Mouse (Mus musculus) liver, embryonic 14.5 days (tissue): ENCODE measurements at regions not wholly inside any gene's neighbourhood (a gene's known extent, or its start where the extent isn't known, plus 50 kb on each side); places are given as distances from the start of the nearest gene placed in this dataset.

Experiments
- ATAC-seq: fragments of 200-750 bp; cut with Nextera tagmentation; 2 replicates; pipeline ENCODE4 v1.8.0; 2017; ENCODE audit warnings: moderate number of reproducible peaks, mild to moderate bottlenecking, moderate library complexity; ENCODE audit not compliant: insufficient read depth
- DNase-seq, 3 experiments: peaks; one replicate each; pipeline ENCODE4 v3.0.0-alpha.2; 2012 to 2013; ENCODE audit warnings: low read depth in 3 of 3, low spot score in 3 of 3
- H3K27ac ChIP-seq: fragments of 300-500 bp; sonication (generic); 2 replicates; pipeline ENCODE4 v1.5.1; 2014; ENCODE audit warnings: moderate library complexity, mild to moderate bottlenecking, control low read depth, inconsistent platforms
- H3K27me3 ChIP-seq: fragments of 300-500 bp; sonication (generic); 2 replicates; pipeline ENCODE4 v1.6.1; 2014; ENCODE audit warnings: mild to moderate bottlenecking, low read length, moderate library complexity; ENCODE audit not compliant: control insufficient read depth, insufficient read depth
- H3K36me3 ChIP-seq: fragments of 300-500 bp; sonication (generic); replicated peaks from 2 replicates; pipeline ENCODE4 v1.6.1; 2014; ENCODE audit warnings: low read depth; ENCODE audit not compliant: control insufficient read depth, insufficient read depth
- H3K4me1 ChIP-seq, 2 experiments: fragments of 200-500 bp in 1 of 2; fragments of 300-500 bp in 1 of 2; sonication (generic) in 1 of 2; replicated peaks; 2 replicates each; pipeline ENCODE4 v1.6.1; 2012 to 2014; ENCODE audit warnings: antibody characterized with exemption in 1 of 2, inconsistent platforms in 1 of 2, low read length in 1 of 2; ENCODE audit not compliant: control insufficient read depth in 2 of 2, insufficient read depth in 2 of 2
- H3K4me2 ChIP-seq: fragments of 300-500 bp; sonication (generic); 2 replicates; pipeline ENCODE4 v1.6.1; 2014; ENCODE audit warnings: low read depth, mild to moderate bottlenecking, control low read depth, moderate library complexity
- H3K4me3 ChIP-seq, 2 experiments: fragments of 200-500 bp in 1 of 2; fragments of 300-500 bp in 1 of 2; sonication (generic) in 1 of 2; 2 replicates each; pipeline ENCODE4 v1.5.1; 2012 to 2014; ENCODE audit warnings: low read depth in 2 of 2, low read length in 2 of 2, mild to moderate bottlenecking in 2 of 2, control low read depth in 1 of 2, inconsistent platforms in 1 of 2, moderate library complexity in 1 of 2; ENCODE audit not compliant: insufficient read depth in 1 of 2
- H3K9ac ChIP-seq: fragments of 300-500 bp; sonication (generic); replicated peaks from 2 replicates; pipeline ENCODE4 v1.6.1; 2014; ENCODE audit warnings: mild to moderate bottlenecking, control low read depth, moderate library complexity
- H3K9me3 ChIP-seq: fragments of 300-500 bp; sonication (generic); 2 replicates; pipeline ENCODE4 v1.6.1; 2016; ENCODE audit warnings: low read length, mixed read lengths; ENCODE audit not compliant: control insufficient read depth
- CTCF ChIP-seq: IDR thresholded peaks from 2 replicates; pipeline ENCODE4 v1.5.1; 2016; ENCODE audit warnings: antibody characterized with exemption, low read depth, control low read depth
- EP300 ChIP-seq: IDR thresholded peaks from 2 replicates; pipeline ENCODE4 v1.6.1; 2016; ENCODE audit warnings: antibody characterized with exemption, low read depth
- WGBS: fragments of 180-500 bp; shearing (Covaris S2); extraction: QIAGEN DNeasy Blood & Tissue Kit; methylation state at CpG from one replicate; pipeline ENCODE4 v1.1.7; 2014; ENCODE audit not compliant: insufficient replicate concordance; 5-methylcytosine and 5-hydroxymethylcytosine counted together

DNA sequence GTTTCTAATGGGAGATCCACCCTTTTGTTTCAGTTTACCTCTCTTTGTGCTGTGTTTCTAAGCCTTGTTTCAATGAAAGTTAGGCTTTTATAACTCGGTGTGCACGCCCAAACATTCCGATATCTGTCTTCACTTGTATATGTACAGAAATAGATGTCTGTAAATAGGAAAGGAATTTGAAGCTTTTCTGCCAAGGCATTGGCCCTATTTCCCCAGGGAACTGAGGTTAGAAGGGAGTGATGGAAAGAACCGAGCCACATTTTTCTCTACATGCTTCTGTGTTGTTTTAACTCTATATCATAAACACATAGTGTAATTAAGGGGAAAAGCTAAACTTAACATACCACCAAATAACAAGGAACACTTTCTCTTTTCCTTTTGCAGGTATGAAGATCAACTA lies 653.8 kb upstream of the 4930452B06Rik start:
- ATAC-seq (no peak), DNase-seq (no peak)
- Histone ChIP-seq H3K9ac (no peak overlapping the region), H3K27me3 (no peaks in the 10 kb centered on the region), H3K4me3 (no peak overlapping the region), H3K9me3 (no peaks in the 10 kb centered on the region), H3K4me1 (no peaks in the 10 kb centered on the region), H3K36me3 (no peaks in the 10 kb centered on the region), H3K27ac (no peak overlapping the region), H3K4me2 (no peak overlapping the region)
- no peak for TF ChIP-seq EP300
- WGBS, result 63% methylated on average over 4 of the region's 4 CpGs

- Histone ChIP-seq H3K4me2 (no peak overlapping the region), H3K4me1 (no peaks in the 10 kb centered on the region), H3K9ac (no peak overlapping the region), H3K4me3 (no peak overlapping the region), H3K36me3 (no peaks in the 10 kb centered on the region), H3K9me3 (no peaks in the 10 kb centered on the region), H3K27ac (no peak overlapping the region), H3K27me3 (no peaks in the 10 kb centered on the region)
- no peak for ATAC-seq
- WGBS, result 59% methylated on average over 2 of the region's 2 CpGs
- no peak for DNase-seq
- TF ChIP-seq CTCF, result no peak
- TF ChIP-seq EP300, result no peak
These were observed 652.9 kb upstream of the 4930452B06Rik start for GRCm38 (mm10) chr14:9318796-9319465.

GRCm38 (mm10) chr14:9315224-9315623 lies 649.2 kb upstream of the 4930452B06Rik start:
- TF ChIP-seq EP300 (no peak), CTCF (no peak)
- no peak overlapping the region for H3K9ac ChIP-seq
- H3K27ac ChIP-seq, result no peak overlapping the region
- H3K4me1 ChIP-seq, result no peaks in the 10 kb centered on the region
- H3K27me3 ChIP-seq, result no peaks in the 10 kb centered on the region
- no peak overlapping the region for H3K4me2 ChIP-seq
- no peak overlapping the region for H3K4me3 ChIP-seq
- H3K9me3 ChIP-seq, result no peaks in the 10 kb centered on the region
- H3K36me3 ChIP-seq, result no peaks in the 10 kb centered on the region
- ATAC-seq (no peak), DNase-seq (no peak)
- WGBS, result 62% methylated on average over 3 of the region's 3 CpGs

DNA sequence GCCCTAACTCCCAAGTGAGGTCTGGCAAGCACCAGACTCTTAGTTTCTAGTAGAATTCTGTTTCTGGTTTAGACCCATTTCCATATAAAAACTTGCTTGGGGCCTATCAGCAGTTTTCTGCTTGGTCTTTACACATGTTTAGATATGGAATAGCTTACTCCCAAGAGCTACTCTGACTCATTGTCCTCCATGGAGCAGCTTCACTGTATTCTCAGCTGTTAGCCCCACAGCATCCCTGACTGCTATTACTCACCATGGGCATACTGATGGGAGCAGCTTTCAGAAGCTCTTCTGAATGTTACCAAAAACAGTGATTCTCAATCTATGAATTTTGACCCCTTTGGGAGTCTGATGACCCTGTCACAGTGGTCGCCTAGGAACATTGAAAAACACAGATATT lies 630.1 kb upstream of the 4930452B06Rik start:
- Histone ChIP-seq H3K4me3 (no peak overlapping the region), H3K9ac (no peak overlapping the region), H3K4me2 (no peak overlapping the region), H3K27me3 (no peaks in the 10 kb centered on the region), H3K36me3 (no peaks in the 10 kb centered on the region), H3K9me3 (no peaks in the 10 kb centered on the region), H3K27ac (no peak overlapping the region), H3K4me1 (no peaks in the 10 kb centered on the region)
- 39% methylated on average over 1 of the region's 1 CpGs for WGBS
- ATAC-seq (no peak), DNase-seq (no peak)
- TF ChIP-seq CTCF (no peak), EP300 (no peak)

DNA sequence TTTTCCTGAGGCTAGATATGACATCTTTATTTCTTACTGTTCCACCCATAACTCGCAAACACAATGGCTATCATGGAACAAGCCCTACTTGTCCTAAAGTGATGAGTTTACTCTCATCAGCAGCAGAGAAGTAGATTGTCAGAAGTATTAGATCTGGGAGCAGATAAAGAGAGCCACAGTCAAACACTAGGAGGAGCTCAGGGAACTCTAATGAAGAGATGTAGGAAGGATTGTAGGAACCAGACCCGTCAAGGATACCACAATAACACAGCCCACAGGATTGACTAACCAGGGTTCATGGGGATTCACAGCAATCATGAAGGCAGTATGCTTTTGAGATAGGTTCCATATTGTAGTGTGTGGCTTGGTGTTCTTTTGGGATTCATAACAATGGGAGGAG lies 628.5 kb upstream of the 4930452B06Rik start:
- WGBS, result 43% methylated on average over 2 of the region's 2 CpGs
- Histone ChIP-seq H3K4me3 (no peak overlapping the region), H3K36me3 (no peaks in the 10 kb centered on the region), H3K9me3 (no peaks in the 10 kb centered on the region), H3K27me3 (no peaks in the 10 kb centered on the region), H3K4me2 (no peak overlapping the region), H3K4me1 (no peaks in the 10 kb centered on the region), H3K27ac (no peak overlapping the region), H3K9ac (no peak overlapping the region)
- ATAC-seq (no peak), DNase-seq (no peak)
- TF ChIP-seq CTCF (no peak), EP300 (no peak)
